Mouse (Mus musculus) liver, postnatal 0 days (tissue): Measurements from ENCODE around the gene 1700022I11Rik. TPM values are rescaled to one million over a fixed set of nuclear protein-coding genes. Genes with fewer than 3 reads are reported as not detected.

Experiments used
- ATAC-seq: fragments of 200-750 bp; cut with Nextera tagmentation; 2 replicates; pipeline ENCODE4 v1.8.0; 2017; ENCODE audit warnings: mild to moderate bottlenecking, moderate library complexity
- DNase-seq: peaks from one replicate; pipeline ENCODE4 v3.0.0-alpha.2; 2016
- H3K27ac ChIP-seq: fragments of 300-500 bp; sonication (generic); 2 replicates; pipeline ENCODE4 v1.5.1; 2014; ENCODE audit warnings: antibody characterized with exemption, moderate library complexity, mild to moderate bottlenecking, low read depth
- H3K27me3 ChIP-seq: fragments of 300-500 bp; sonication (generic); 2 replicates; pipeline ENCODE4 v1.6.1; 2014; ENCODE audit warnings: low read length, control low read depth, mixed read lengths; ENCODE audit not compliant: insufficient read depth
- H3K36me3 ChIP-seq: fragments of 300-500 bp; sonication (generic); replicated peaks from 2 replicates; pipeline ENCODE4 v1.6.1; 2014; ENCODE audit warnings: mild to moderate bottlenecking, control low read depth, low read length, moderate library complexity, mixed read lengths; ENCODE audit not compliant: insufficient read depth
- H3K4me1 ChIP-seq: fragments of 300-500 bp; sonication (generic); 2 replicates; pipeline ENCODE4 v1.6.1; 2014; ENCODE audit warnings: antibody characterized with exemption, mild to moderate bottlenecking, control low read depth; ENCODE audit not compliant: insufficient read depth
- H3K4me2 ChIP-seq: fragments of 300-500 bp; sonication (generic); 2 replicates; pipeline ENCODE4 v1.6.1; 2014; ENCODE audit warnings: low read depth, mild to moderate bottlenecking, low read length, moderate library complexity, mixed read lengths
- H3K4me3 ChIP-seq: fragments of 300-500 bp; sonication (generic); 2 replicates; pipeline ENCODE4 v1.5.1; 2014; ENCODE audit warnings: low read depth, low read length
- H3K9ac ChIP-seq: fragments of 300-500 bp; sonication (generic); replicated peaks from 2 replicates; pipeline ENCODE4 v1.6.1; 2014; ENCODE audit warnings: mild to moderate bottlenecking, moderate library complexity
- H3K9me3 ChIP-seq: fragments of 300-500 bp; sonication (generic); 2 replicates; pipeline ENCODE4 v1.6.1; 2016; ENCODE audit warnings: mild to moderate bottlenecking, control low read depth, low read length, mixed read lengths
- CTCF ChIP-seq: sonication (generic); IDR thresholded peaks from 2 replicates; pipeline ENCODE4 v1.5.1; 2016; ENCODE audit warnings: antibody characterized with exemption, low read depth
- EP300 ChIP-seq: IDR thresholded peaks from 2 replicates; pipeline ENCODE4 v1.6.1; 2016; ENCODE audit warnings: antibody characterized with exemption, low read depth, mild to moderate bottlenecking
- WGBS: fragments of 180-500 bp; shearing (Covaris S2); extraction: QIAGEN DNeasy Blood & Tissue Kit; methylation state at CpG from one replicate; pipeline ENCODE4 v1.1.7; 2014; ENCODE audit not compliant: insufficient replicate concordance; 5-methylcytosine and 5-hydroxymethylcytosine counted together
- polyA plus RNA-seq: library from polyadenylated mRNA; unstranded; fragments of >200 nt; fragmentation: Nextera tagmentation; extraction: Ambion mirVana; gene quantifications from 2 replicates; pipeline ENCODE4 v1.2.1, GENCODE M21; 2015

1700022I11Rik gene
- polyA plus RNA-seq, 1 experiment from 2014 or later = not detected

- no peak for ATAC-seq
- no peak overlapping the region for H3K4me3 ChIP-seq
- TF ChIP-seq CTCF = no peak
- TF ChIP-seq EP300 = no peak
- H3K4me1 ChIP-seq = peaks cover 10% of the 10 kb centered on the region
- WGBS = 57% methylated on average over 9 of the region's 10 CpGs
- H3K9ac ChIP-seq = no peak overlapping the region
- no peaks in the 10 kb centered on the region for H3K9me3 ChIP-seq
- peaks cover 9% of the 10 kb centered on the region for H3K36me3 ChIP-seq
- H3K27me3 ChIP-seq = peaks cover 3% of the 10 kb centered on the region; the same call in 1 of the 2 replicates
- no peak for DNase-seq
- no peak overlapping the region for H3K27ac ChIP-seq
- no peak overlapping the region for H3K4me2 ChIP-seq
These were observed 15.8 kb upstream of the 1700022I11Rik start for GRCm38 (mm10) chr4:42953435-42954094.

DNA sequence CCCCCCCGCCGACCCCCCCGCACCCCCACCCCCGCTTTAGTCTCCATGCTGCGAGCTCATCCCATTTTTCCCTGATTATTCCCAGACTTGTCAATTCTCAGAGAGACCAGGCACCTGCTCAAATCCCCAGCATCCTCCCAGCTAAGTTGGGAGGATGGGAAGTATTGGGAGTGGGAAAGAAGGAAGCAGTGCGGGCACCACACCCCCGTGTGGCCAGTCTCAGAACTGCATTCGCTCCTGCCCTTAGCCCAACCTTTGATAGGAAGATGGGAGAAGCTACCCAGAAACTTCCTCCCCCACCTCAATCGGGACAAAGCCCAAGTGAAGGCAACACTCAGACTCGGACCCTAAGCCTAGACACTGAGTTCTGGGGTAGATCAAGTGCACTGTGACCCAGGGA, 15.1 kb upstream of the 1700022I11Rik start:
- peaks cover 6% of the 10 kb centered on the region for H3K4me1 ChIP-seq
- ATAC-seq = no peak
- no peak overlapping the region for H3K27ac ChIP-seq
- H3K4me2 ChIP-seq = no peak overlapping the region
- no peak overlapping the region for H3K9ac ChIP-seq
- no peak overlapping the region for H3K4me3 ChIP-seq
- 8% methylated on average over 10 of the region's 10 CpGs for WGBS
- peak; percentile 91 for TF ChIP-seq CTCF
- no peak for TF ChIP-seq EP300
- no peaks in the 10 kb centered on the region for H3K9me3 ChIP-seq
- DNase-seq = peak; percentile 76
- H3K27me3 ChIP-seq = 0 out of 2 replicates have a peak, but pooled peaks cover 2% of the 10 kb centered on the region
- H3K36me3 ChIP-seq = peaks cover 9% of the 10 kb centered on the region

- DNase-seq = no peak
- H3K27ac ChIP-seq = no peak overlapping the region
- H3K4me3 ChIP-seq = no peak overlapping the region
- ATAC-seq = no peak
- no peaks in the 10 kb centered on the region for H3K27me3 ChIP-seq
- no peak overlapping the region for H3K9ac ChIP-seq
- H3K9me3 ChIP-seq = no peaks in the 10 kb centered on the region
- WGBS = 86% methylated on average over 3 of the region's 3 CpGs
- no peak for TF ChIP-seq CTCF
- TF ChIP-seq EP300 = no peak
- peaks cover 9% of the 10 kb centered on the region for H3K36me3 ChIP-seq
- H3K4me2 ChIP-seq = no peak overlapping the region
- peaks cover 4% of the 10 kb centered on the region for H3K4me1 ChIP-seq
These were observed 14.2 kb upstream of the 1700022I11Rik start for GRCm38 (mm10) chr4:42955200-42955599.

GRCm38 (mm10) chr4:42956581-42956980, 12.8 kb upstream of the 1700022I11Rik start:
- WGBS = 84% methylated on average over 17 of the region's 17 CpGs
- no peak for DNase-seq
- H3K9me3 ChIP-seq = no peaks in the 10 kb centered on the region
- H3K4me1 ChIP-seq = no peaks in the 10 kb centered on the region
- no peak overlapping the region for H3K4me3 ChIP-seq
- H3K27ac ChIP-seq = no peak overlapping the region
- no peaks in the 10 kb centered on the region for H3K27me3 ChIP-seq
- H3K9ac ChIP-seq = no peak overlapping the region
- H3K4me2 ChIP-seq = no peak overlapping the region
- ATAC-seq = no peak
- TF ChIP-seq EP300 = no peak
- no peak for TF ChIP-seq CTCF
- peaks cover 9% of the 10 kb centered on the region for H3K36me3 ChIP-seq

DNA sequence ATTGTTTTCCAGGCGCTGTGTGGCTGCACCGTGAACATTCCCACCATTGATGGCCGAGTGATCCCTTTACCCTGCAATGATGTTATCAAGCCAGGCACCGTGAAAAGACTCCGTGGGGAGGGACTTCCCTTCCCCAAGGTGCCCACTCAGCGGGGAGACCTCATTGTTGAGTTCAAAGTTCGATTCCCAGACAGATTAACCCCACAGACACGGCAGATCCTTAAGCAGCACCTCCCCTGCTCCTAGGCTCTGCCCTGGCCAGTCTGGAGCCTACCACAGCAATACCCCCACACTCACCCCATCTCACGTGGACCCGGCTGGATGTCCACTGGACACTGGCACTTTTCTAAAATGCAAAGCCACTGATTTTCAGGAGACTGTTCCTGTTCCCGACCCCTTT, 12.1 kb upstream of the 1700022I11Rik start:
- DNase-seq (no peak), ATAC-seq (no peak)
- Histone ChIP-seq H3K4me1 (no peaks in the 10 kb centered on the region), H3K27me3 (no peaks in the 10 kb centered on the region), H3K9ac (no peak overlapping the region), H3K36me3 (peaks cover 9% of the 10 kb centered on the region), H3K27ac (no peak overlapping the region), H3K4me2 (no peak overlapping the region), H3K4me3 (no peak overlapping the region), H3K9me3 (no peaks in the 10 kb centered on the region)
- 70% methylated on average over 11 of the region's 11 CpGs for WGBS
- TF ChIP-seq CTCF = no peak

- Histone ChIP-seq H3K36me3 (peaks cover 9% of the 10 kb centered on the region), H3K4me3 (no peak overlapping the region), H3K27me3 (no peaks in the 10 kb centered on the region), H3K9ac (no peak overlapping the region), H3K27ac (no peak overlapping the region), H3K4me1 (no peaks in the 10 kb centered on the region), H3K9me3 (no peaks in the 10 kb centered on the region), H3K4me2 (no peak overlapping the region)
- ATAC-seq (no peak), DNase-seq (no peak)
- no peak for TF ChIP-seq CTCF
- WGBS = 84% methylated on average over 8 of the region's 8 CpGs
These were observed 11.4 kb upstream of the 1700022I11Rik start for GRCm38 (mm10) chr4:42957979-42958378.
